Mouse (Mus musculus): ENCODE data around the gene Nek9. TPM values are rescaled to one million over a fixed set of nuclear protein-coding genes. Genes with fewer than 3 reads are reported as not detected.

Gene Nek9
- 16.4 and 21.3 TPM in 2 replicates for polyA plus RNA-seq (2015; fragmentation: Nextera tagmentation; extraction: Ambion mirVana)

GRCm38 (mm10) chr12:85339243-85339729 lies at the start of gene Nek9:
Nek9 (minus strand) TSS chr12:85339362.
- Histone ChIP-seq H3K4me2 (peak within 1 kb of the TSS; percentile 77), H3K27ac (peak within 1 kb of the TSS; percentile 91), H3K4me3 (peak within 1 kb of the TSS; percentile 95), H3K27me3 (no peaks in the 10 kb centered on the region), H3K36me3 (peaks cover 12% of the 10 kb centered on the region), H3K9me3 (replicated peaks) (no peaks in the 10 kb centered on the region), H3K9ac (peak within 1 kb of the TSS; percentile 96), H3K4me1 (replicated peaks) (peaks cover 22% of the 10 kb centered on the region)
- under 1% methylated on average over 36 of the region's 36 CpGs for WGBS
- ATAC-seq (replicated peaks; ENCODE audit: insufficient number of reproducible peaks, insufficient read depth, low FRiP score, low read depth) = peak; percentile 85

GRCm38 (mm10) chr12:85385995-85386375 lies 46.8 kb upstream of the Nek9 start:
- H3K4me3 ChIP-seq = no peak overlapping the region
- H3K27me3 ChIP-seq = no peaks in the 10 kb centered on the region
- peaks cover 24% of the 10 kb centered on the region for H3K4me1 ChIP-seq (replicated peaks)
- no peak overlapping the region for H3K9ac ChIP-seq
- H3K9me3 ChIP-seq (replicated peaks) = no peaks in the 10 kb centered on the region
- 0 out of 2 replicates have a peak, but pooled peaks have one; percentile 20 for ATAC-seq (replicated peaks; ENCODE audit: insufficient number of reproducible peaks, insufficient read depth, low FRiP score, low read depth)
- H3K27ac ChIP-seq = no peak overlapping the region; the same call in 1 of the 2 replicates
- WGBS = 35% methylated on average over 5 of the region's 5 CpGs
- no peaks in the 10 kb centered on the region for H3K36me3 ChIP-seq
- H3K4me2 ChIP-seq = no peak overlapping the region

- H3K36me3 ChIP-seq = no peaks in the 10 kb centered on the region
- H3K27ac ChIP-seq = no peak overlapping the region; the same call in 1 of the 2 replicates
- WGBS = 61% methylated on average over 10 of the region's 10 CpGs
- peaks cover 24% of the 10 kb centered on the region for H3K4me1 ChIP-seq (replicated peaks)
- no peak overlapping the region for H3K4me3 ChIP-seq
- ATAC-seq (replicated peaks; ENCODE audit: insufficient number of reproducible peaks, insufficient read depth, low FRiP score, low read depth) = no peak
- H3K9ac ChIP-seq = no peak overlapping the region
- no peaks in the 10 kb centered on the region for H3K27me3 ChIP-seq
- no peaks in the 10 kb centered on the region for H3K9me3 ChIP-seq (replicated peaks)
- no peak overlapping the region for H3K4me2 ChIP-seq
Observed at GRCm38 (mm10) chr12:85385329-85385994, 46.3 kb upstream of the Nek9 start.

GRCm38 (mm10) chr12:85382761-85383680 lies 43.9 kb upstream of the Nek9 start:
- Histone ChIP-seq H3K36me3 (no peaks in the 10 kb centered on the region), H3K9ac (no peak overlapping the region), H3K4me1 (replicated peaks) (peaks cover 14% of the 10 kb centered on the region; the same call in 1 of the 2 replicates), H3K4me3 (no peak overlapping the region), H3K9me3 (replicated peaks) (no peaks in the 10 kb centered on the region), H3K4me2 (no peak overlapping the region), H3K27ac (no peak overlapping the region), H3K27me3 (no peaks in the 10 kb centered on the region)
- ATAC-seq (replicated peaks; ENCODE audit: insufficient number of reproducible peaks, insufficient read depth, low FRiP score, low read depth) = no peak
- WGBS = 57% methylated on average over 14 of the region's 14 CpGs

GRCm38 (mm10) chr12:85381570-85381969 lies 42.4 kb upstream of the Nek9 start:
- H3K27me3 ChIP-seq = no peaks in the 10 kb centered on the region
- no peak for ATAC-seq (replicated peaks; ENCODE audit: insufficient number of reproducible peaks, insufficient read depth, low FRiP score, low read depth)
- WGBS = 85% methylated on average over 6 of the region's 6 CpGs
- no peak overlapping the region for H3K4me2 ChIP-seq
- H3K27ac ChIP-seq = no peak overlapping the region
- H3K4me1 ChIP-seq (replicated peaks) = peaks cover 13% of the 10 kb centered on the region; the same call in 1 of the 2 replicates
- H3K9me3 ChIP-seq (replicated peaks) = no peaks in the 10 kb centered on the region
- H3K36me3 ChIP-seq = no peaks in the 10 kb centered on the region
- no peak overlapping the region for H3K4me3 ChIP-seq
- H3K9ac ChIP-seq = no peak overlapping the region

GRCm38 (mm10) chr12:85380942-85381341 lies 41.8 kb upstream of the Nek9 start:
- H3K4me1 ChIP-seq (replicated peaks) = peaks cover 9% of the 10 kb centered on the region; the same call in 1 of the 2 replicates
- H3K27ac ChIP-seq = no peak overlapping the region
- H3K27me3 ChIP-seq = no peaks in the 10 kb centered on the region
- no peak overlapping the region for H3K4me3 ChIP-seq
- ATAC-seq (replicated peaks; ENCODE audit: insufficient number of reproducible peaks, insufficient read depth, low FRiP score, low read depth) = no peak
- H3K9ac ChIP-seq = no peak overlapping the region
- 81% methylated on average over 7 of the region's 7 CpGs for WGBS
- H3K36me3 ChIP-seq = no peaks in the 10 kb centered on the region
- no peak overlapping the region for H3K4me2 ChIP-seq
- no peaks in the 10 kb centered on the region for H3K9me3 ChIP-seq (replicated peaks)

GRCm38 (mm10) chr12:85380308-85380707 lies 41.1 kb upstream of the Nek9 start:
- Histone ChIP-seq H3K9ac (no peak overlapping the region), H3K4me3 (no peak overlapping the region), H3K27ac (no peak overlapping the region), H3K36me3 (no peaks in the 10 kb centered on the region), H3K9me3 (replicated peaks) (no peaks in the 10 kb centered on the region), H3K4me2 (no peak overlapping the region), H3K27me3 (no peaks in the 10 kb centered on the region), H3K4me1 (replicated peaks) (peaks cover 3% of the 10 kb centered on the region; the same call in 1 of the 2 replicates)
- WGBS = 36% methylated on average over 1 of the region's 1 CpGs
- ATAC-seq (replicated peaks; ENCODE audit: insufficient number of reproducible peaks, insufficient read depth, low FRiP score, low read depth) = no peak

- Histone ChIP-seq H3K9ac (no peak overlapping the region), H3K4me3 (no peak overlapping the region), H3K36me3 (no peaks in the 10 kb centered on the region), H3K27me3 (no peaks in the 10 kb centered on the region), H3K27ac (no peak overlapping the region), H3K4me1 (replicated peaks) (peaks cover 5% of the 10 kb centered on the region; the same call in 1 of the 2 replicates), H3K4me2 (no peak overlapping the region), H3K9me3 (replicated peaks) (no peaks in the 10 kb centered on the region)
- WGBS = 91% methylated on average over 2 of the region's 2 CpGs
- no peak for ATAC-seq (replicated peaks; ENCODE audit: insufficient number of reproducible peaks, insufficient read depth, low FRiP score, low read depth)
Observed at GRCm38 (mm10) chr12:85378271-85378670, 39.1 kb upstream of the Nek9 start.

- ATAC-seq (replicated peaks; ENCODE audit: insufficient number of reproducible peaks, insufficient read depth, low FRiP score, low read depth) = peak; percentile 90
- Histone ChIP-seq H3K27ac (peak within 1 kb of the TSS; percentile 90), H3K36me3 (no peaks in the 10 kb centered on the region), H3K9me3 (replicated peaks) (no peaks in the 10 kb centered on the region), H3K27me3 (no peaks in the 10 kb centered on the region), H3K4me1 (replicated peaks) (peaks cover 23% of the 10 kb centered on the region), H3K9ac (peak within 1 kb of the TSS; percentile 94), H3K4me2 (peak within 1 kb of the TSS; percentile 64), H3K4me3 (peak within 1 kb of the TSS; percentile 88)
- under 1% methylated on average over 37 of the region's 37 CpGs for whole genome bisulfite sequencing
Observed at GRCm38 (mm10) chr12:85374561-85375272, 35.6 kb upstream of the Nek9 start, which contains the start of gene Tmed10. Tmed10 (minus strand) TSS chr12:85374847.

- Histone ChIP-seq H3K4me3 (peak overlapping the region; percentile 88), H3K9ac (peak overlapping the region; percentile 94), H3K36me3 (no peaks in the 10 kb centered on the region), H3K27ac (peak overlapping the region; percentile 90), H3K4me2 (peak overlapping the region; percentile 64), H3K4me1 (replicated peaks) (peaks cover 28% of the 10 kb centered on the region), H3K27me3 (no peaks in the 10 kb centered on the region), H3K9me3 (replicated peaks) (no peaks in the 10 kb centered on the region)
- peak; percentile 74 for ATAC-seq (replicated peaks; ENCODE audit: insufficient number of reproducible peaks, insufficient read depth, low FRiP score, low read depth)
- WGBS = 1% methylated on average over 50 of the region's 53 CpGs
Observed at GRCm38 (mm10) chr12:85373591-85374560, 34.7 kb upstream of the Nek9 start.

Measured in heart, embryonic 15.5 days (tissue).